Mouse (Mus musculus): ENCODE data around the gene Cep162.

Gene Cep162

GRCm38 (mm10) chr9:87254903-87255695, at the start of gene Cep162:
Gene Cep162 (minus strand): TSS chr9:87255536.
- DNase-seq: peak; percentile 89 to 92

DNA sequence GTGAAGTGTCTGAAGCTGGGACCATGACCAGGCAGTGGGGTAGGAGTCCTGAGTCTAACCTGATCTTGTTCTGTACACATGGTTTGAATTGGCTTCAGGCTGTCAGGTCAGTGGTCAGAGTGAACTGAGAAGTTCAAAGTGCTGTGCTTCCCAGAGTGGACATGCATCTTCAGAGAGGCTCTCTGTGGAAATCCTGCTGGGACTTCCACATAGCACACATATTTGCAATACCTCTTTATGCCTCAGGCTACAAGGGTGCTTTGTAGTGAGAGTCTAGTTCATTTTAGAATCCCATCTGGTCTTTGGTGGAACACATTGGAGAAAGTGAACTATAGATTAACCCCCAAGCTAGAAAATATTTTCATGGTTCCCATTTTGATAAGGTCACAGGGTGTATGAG, 47.9 kb upstream of the Cep162 start:
- no peak for DNase-seq

DNA sequence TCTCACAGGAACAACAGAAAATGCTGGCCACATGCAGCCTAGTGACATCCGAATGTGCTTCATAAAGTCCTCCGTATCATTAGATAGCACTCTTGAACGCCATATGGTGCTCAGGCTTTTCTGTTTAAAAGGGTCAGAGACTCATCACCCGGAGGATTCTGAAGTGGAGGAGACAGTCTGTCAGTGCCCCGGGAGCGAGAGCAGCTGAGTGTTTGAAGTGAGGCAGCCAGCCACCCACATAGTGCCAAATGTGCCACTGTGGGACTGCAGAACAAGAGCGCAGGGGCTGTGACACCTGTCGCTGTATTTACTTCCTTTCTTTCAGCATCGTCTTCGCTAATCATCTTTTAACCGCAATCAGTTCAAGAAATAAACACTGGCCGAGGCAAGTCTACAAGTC, 43.6 kb upstream of the Cep162 start:
- peak; percentile 73 to 79 for DNase-seq

DNA sequence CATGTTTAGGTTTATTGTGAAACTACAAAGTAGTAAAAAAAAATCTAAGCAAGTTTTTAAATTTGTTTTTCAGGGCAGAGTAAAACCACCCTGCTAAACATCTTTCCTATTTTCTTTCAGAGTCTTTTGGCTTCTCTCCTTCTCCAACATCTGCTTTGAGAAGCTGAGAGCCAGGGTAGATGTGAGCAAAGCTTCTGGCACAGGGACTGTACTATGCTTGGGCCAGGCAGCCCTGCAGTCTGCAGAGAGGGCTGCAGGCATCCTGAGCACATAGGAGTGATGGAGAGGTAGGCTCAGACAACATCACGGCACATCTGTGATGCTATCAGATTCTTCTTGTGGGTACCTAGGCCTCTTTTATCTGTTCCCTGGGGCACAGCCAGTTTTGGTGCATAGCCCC, 42.2 kb upstream of the Cep162 start:
- peak; percentile 11 to 15 for DNase-seq

DNA sequence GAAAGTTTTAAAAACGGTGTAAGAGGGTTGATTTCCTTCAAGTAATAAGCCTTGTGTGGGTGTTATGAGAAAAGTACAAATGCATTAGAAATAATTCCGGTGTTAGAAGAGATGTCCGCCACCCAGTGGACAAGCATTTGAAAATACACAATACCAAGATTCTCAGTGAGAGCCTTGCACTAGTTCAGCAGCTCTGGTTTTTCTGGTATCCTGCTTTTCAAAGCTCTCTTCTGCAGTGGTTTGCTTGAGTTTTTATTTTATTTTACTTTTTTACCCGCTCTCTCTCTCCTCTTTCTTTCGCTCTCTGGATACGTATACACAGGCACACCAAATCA, 327 bp upstream of the Cep162 start:
- DNase-seq: no peak

DNA sequence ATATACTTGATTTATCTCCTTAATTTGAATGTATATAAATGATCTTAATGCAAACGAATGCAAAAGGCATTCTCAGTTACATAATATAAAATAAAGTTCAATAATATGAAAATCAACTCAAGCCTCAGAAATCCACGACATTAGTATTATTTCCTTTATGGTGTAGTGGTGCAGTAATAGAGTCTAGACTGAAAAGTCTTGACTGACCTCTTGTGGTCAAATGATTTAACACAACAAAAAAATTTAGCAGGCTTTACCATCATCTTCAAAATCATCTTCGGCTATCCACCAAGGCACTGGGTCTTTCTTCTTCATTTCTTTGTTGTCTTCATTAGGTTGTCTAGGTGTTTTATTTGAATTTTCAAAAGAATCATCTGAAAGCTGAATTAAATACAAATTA, 7.2 kb downstream of the Cep162 start:
- DNase-seq: peak in 1 of 2 experiments; percentile 28

- DNase-seq: peak; percentile 1 to 6
Observed at GRCm38 (mm10) chr9:87247678-87248077, 7.7 kb downstream of the Cep162 start.

GRCm38 (mm10) chr9:87213204-87213603, 42.1 kb downstream of the Cep162 start:
- no peak for DNase-seq

DNA sequence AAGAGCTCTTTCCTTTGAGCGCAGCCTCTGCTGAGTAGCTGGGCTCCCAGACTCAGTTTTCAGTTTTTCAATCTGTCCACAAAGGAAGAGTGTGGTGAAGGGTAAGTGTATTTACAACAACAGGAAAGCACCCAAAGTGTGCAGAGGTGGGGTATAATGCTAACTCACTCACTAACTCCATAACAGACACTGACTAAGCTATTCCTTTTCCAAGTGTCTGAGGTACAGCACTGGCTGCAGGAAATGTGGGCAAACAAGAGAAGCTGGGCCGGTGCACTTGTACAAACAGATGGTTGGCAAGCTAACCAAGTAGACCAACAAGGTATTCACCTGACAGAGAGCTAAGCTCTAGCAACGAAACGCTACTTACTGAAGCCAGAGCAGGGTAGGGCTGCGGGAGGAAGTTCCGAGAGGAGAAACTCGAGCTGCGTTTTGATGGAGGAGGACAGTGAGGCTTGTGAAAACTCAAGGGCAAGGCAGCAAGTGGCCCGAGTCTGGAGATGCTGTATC, 44.5 kb downstream of the Cep162 start:
- DNase-seq: no peak

DNA sequence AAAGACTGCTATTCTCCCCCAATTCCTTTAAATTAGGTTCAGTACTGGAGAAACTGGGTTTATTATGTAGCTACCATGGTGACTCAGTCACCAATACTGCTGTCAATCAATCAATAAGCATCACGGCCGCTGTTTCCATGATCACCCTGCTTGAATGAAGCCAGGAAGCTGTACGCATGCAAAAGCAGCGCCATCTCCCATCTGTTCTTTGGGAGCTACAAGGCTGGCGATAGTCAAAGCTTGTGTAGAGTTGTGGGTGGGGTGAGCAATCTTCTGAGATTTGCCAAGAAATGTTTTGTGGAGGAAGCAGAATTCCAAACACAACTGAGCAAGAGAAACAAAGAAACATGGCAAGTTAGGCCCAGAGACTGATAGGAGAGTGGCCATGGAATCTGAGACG, 52.9 kb downstream of the Cep162 start:
- no peak for DNase-seq

GRCm38 (mm10) chr9:87200919-87201318, 54.4 kb downstream of the Cep162 start:
- DNase-seq: no peak

GRCm38 (mm10) chr9:87200426-87200825, 54.9 kb downstream of the Cep162 start:
- DNase-seq: no peak

- peak; percentile 29 to 52 for DNase-seq
Observed at GRCm38 (mm10) chr9:87198036-87198435, 57.3 kb downstream of the Cep162 start.

- DNase-seq: no peak
Observed at GRCm38 (mm10) chr9:87197277-87197676, 58.1 kb downstream of the Cep162 start.

- no peak for DNase-seq
Observed at GRCm38 (mm10) chr9:87193721-87194120, 61.6 kb downstream of the Cep162 start.

- no peak for DNase-seq
Observed at GRCm38 (mm10) chr9:87187336-87187735, 68.0 kb downstream of the Cep162 start.

DNA sequence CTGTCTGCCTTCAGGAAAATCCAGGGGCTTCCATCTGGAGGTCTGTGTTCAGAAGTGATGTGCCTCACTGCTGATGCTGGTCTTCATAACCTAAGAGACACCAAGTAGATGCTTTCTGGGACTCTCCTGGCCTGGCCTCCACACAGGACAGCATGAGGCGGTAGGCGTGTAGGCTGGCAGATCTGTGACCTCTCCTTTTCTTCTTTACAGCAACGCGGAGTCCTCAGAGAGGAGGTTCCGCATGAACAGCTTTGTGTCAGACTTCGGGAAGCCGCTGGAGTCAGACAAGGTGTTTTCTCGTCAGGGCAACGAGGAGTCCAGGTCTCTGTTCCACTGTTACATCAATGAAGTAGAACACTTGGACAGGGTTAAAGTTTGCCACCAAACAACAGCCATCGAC, 73.1 kb downstream of the Cep162 start:
- no peak for DNase-seq

GRCm38 (mm10) chr9:87178534-87178933, 76.8 kb downstream of the Cep162 start:
- no peak for DNase-seq

DNA sequence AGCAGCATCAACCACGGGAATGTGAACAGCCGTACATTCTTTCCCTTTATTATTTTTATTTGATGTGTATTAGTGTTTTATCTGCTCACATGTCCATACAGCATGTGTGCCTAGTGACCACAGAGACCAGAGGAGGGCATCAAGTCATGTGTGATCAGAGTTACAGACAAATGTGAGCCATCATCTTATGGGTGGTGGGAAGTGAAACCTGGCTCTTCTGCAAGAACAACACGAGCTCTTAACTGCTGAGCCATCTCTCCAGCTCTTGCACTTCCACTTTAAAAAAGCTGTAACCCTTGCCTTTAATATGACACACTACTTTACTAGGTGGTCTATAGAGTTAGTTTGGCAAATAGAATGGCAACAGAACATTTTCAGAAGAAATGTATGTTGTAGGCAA, 83.8 kb downstream of the Cep162 start:
- no peak for DNase-seq

DNA sequence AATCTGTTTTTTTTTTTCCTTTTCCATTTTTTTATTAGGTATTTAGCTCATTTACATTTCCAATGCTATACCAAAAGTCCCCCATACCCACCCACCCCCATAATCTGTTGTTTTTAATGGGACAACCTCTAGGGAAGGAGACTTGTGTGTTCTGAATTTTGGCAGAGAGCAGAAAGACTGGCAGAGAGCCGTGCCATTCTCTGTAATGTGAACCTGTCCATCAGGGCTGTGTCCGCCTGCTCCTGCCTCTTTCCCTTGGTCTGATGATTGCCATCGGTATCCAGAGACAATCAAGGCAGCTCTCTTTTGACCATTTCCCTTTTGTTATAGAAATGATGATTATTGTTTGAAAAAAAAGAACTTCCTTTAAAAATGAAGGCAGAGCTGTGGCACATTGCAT, 84.4 kb downstream of the Cep162 start:
- DNase-seq: peak; percentile 21 to 40

DNA sequence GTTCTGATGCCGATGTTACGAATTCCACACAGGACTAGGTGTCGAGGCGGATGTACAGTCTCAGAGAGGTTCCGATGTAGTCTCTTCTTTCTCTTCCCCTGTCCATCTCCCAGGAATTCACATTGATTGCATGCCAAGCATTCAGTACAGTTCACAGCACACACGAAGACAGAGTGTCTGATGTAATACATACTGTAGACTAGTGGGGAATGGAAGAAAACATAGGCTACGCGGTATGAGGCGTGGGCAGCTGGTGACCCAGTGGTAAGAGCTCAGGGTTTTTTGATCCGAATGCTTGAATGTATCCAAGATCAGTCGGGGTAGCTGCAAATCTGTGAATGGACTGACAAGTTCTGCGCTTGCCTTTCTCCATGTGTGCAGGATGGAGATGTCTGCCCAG, 86.2 kb downstream of the Cep162 start:
- DNase-seq: no peak

GRCm38 (mm10) chr9:87168051-87168450, 87.3 kb downstream of the Cep162 start:
- no peak for DNase-seq

DNA sequence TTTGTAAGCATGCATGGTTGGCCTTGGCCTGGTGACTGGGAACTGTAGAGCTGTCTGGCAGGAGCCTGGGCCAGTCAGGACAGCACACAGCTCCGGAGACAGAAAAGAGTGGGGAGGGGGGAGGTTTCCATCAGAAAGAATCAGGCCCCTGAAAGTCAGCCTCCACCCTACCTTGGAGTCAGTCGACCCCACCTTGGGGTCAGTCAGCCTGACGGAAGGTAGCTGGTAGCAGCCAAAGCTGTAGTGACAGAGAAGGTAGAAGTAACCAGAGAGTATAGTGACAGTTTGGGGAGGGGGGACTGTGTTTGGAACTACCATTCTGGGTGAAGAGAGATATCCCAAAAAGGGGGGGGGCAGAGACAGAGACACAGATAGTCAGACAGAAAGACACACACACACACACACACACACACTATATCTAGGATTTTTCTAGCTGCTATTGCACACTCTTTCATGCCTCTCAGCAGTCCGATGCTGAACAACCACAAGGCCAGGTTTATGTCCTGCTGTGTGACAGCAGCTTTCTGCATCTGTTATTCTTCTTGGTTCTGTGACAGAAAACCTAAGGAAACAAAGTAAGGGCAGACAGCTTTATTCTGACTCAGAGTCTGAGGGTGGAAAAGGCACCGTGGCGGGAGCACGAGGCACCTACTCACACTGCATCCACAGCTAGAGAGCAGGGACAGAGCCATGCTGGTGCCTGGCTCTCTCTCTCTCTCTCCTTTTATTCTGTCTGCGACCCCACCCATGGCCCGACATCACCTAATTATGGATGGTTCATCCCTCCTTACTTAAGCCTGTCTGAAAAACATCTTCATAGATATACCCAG, 88.1 kb downstream of the Cep162 start:
- no peak for DNase-seq

GRCm38 (mm10) chr9:87162559-87162958, 92.8 kb downstream of the Cep162 start:
- DNase-seq: no peak
